Mouse (Mus musculus) liver, embryonic 12.5 days (tissue): ENCODE measurements around the gene Nptn. TPM values are rescaled to one million over a fixed set of nuclear protein-coding genes. Genes with fewer than 3 reads are reported as not detected.

ENCODE experiments used
- polyA plus RNA-seq: library from polyadenylated mRNA; unstranded; fragments of >200 nt; fragmentation: Nextera tagmentation; extraction: Ambion mirVana; gene quantifications from 2 replicates; pipeline ENCODE4 v1.2.1, GENCODE M21; 2016

Nptn gene
- polyA plus RNA-seq, 1 experiment from 2014 or later, result 93.9 TPM

Other genes with a start within 250 kb of the Nptn start
- not detected in 2 replicates for gene Tbc1d21, start 211.8 kb upstream of the Nptn start, polyA plus RNA-seq
- 0.19 and 0.41 TPM in 2 replicates for gene Insyn1, start 93.6 kb upstream of the Nptn start, polyA plus RNA-seq
- 5.9 and 6.2 TPM in 2 replicates for gene Cd276, start 26.8 kb upstream of the Nptn start, polyA plus RNA-seq
- 23.5 and 27.4 TPM in 2 replicates for gene Rec114, start 161.7 kb downstream of the Nptn start, polyA plus RNA-seq
- 0.07 TPM in 2 replicates for gene Hcn4, start 241.2 kb downstream of the Nptn start, polyA plus RNA-seq